Mouse (Mus musculus) hindbrain, embryonic 10.5 days (tissue): ENCODE results near the gene Mast3. TPM values are rescaled to one million over a fixed set of nuclear protein-coding genes. Genes with fewer than 3 reads are reported as not detected.

ENCODE experiments used
- DNase-seq: peaks from one replicate; pipeline ENCODE4 v3.0.0-alpha.2; 2017; ENCODE audit warnings: low spot score
- H3K27ac ChIP-seq: fragments of 300-500 bp; sonication (generic); 2 replicates; pipeline ENCODE4 v1.5.1; 2016; ENCODE audit warnings: mild to moderate bottlenecking, moderate library complexity
- H3K27me3 ChIP-seq: fragments of 300-500 bp; sonication (generic); 2 replicates; pipeline ENCODE4 v1.6.1; 2016; ENCODE audit warnings: mild to moderate bottlenecking; ENCODE audit not compliant: poor library complexity, insufficient read depth, severe bottlenecking
- H3K36me3 ChIP-seq: fragments of 300-500 bp; sonication (generic); 2 replicates; pipeline ENCODE4 v1.6.1; 2016; ENCODE audit warnings: mild to moderate bottlenecking, moderate library complexity
- H3K4me1 ChIP-seq: fragments of 300-500 bp; sonication (generic); replicated peaks from 2 replicates; pipeline ENCODE4 v1.6.1; 2016; ENCODE audit warnings: mild to moderate bottlenecking
- H3K4me3 ChIP-seq: fragments of 300-500 bp; sonication (generic); 2 replicates; pipeline ENCODE4 v1.5.1; 2016; ENCODE audit warnings: mild to moderate bottlenecking, moderate library complexity
- H3K9me3 ChIP-seq: fragments of 300-500 bp; sonication (generic); 2 replicates; pipeline ENCODE4 v1.6.1; 2016; ENCODE audit warnings: mild to moderate bottlenecking, moderate library complexity
- WGBS: fragments of 180-500 bp; shearing (Covaris S2); methylation state at CpG from one replicate; pipeline ENCODE4 v1.1.7; 2016; 5-methylcytosine and 5-hydroxymethylcytosine counted together
- polyA plus RNA-seq: library from polyadenylated mRNA; unstranded; fragments of >200 nt; fragmentation: Nextera tagmentation; extraction: Ambion mirVana; gene quantifications from 2 replicates; pipeline ENCODE4 v1.2.1, GENCODE M21; 2016

Mast3 gene
- polyA plus RNA-seq, 1 experiment from 2014 or later, result 18.2 TPM

- 68% methylated on average over 5 of the region's 5 CpGs for WGBS
- no peak for DNase-seq
- H3K27ac ChIP-seq, result no peak overlapping the region
- no peak overlapping the region for H3K4me3 ChIP-seq
- peaks cover 23% of the 10 kb centered on the region for H3K4me1 ChIP-seq
- no peaks in the 10 kb centered on the region for H3K36me3 ChIP-seq
- H3K9me3 ChIP-seq, result no peaks in the 10 kb centered on the region
- H3K27me3 ChIP-seq, result peaks cover 76% of the 10 kb centered on the region
Observed at GRCm38 (mm10) chr8:70741661-70742060, 63.2 kb downstream of the Mast3 start.

GRCm38 (mm10) chr8:70738211-70738610 lies 66.6 kb downstream of the Mast3 start:
- Histone ChIP-seq H3K4me3 (no peak overlapping the region), H3K9me3 (no peaks in the 10 kb centered on the region), H3K36me3 (no peaks in the 10 kb centered on the region), H3K27me3 (peaks cover 43% of the 10 kb centered on the region), H3K4me1 (peaks cover 10% of the 10 kb centered on the region), H3K27ac (no peak overlapping the region)
- DNase-seq, result no peak
- 70% methylated on average over 3 of the region's 3 CpGs for WGBS

GRCm38 (mm10) chr8:70737705-70738104 lies 67.1 kb downstream of the Mast3 start:
- H3K4me3 ChIP-seq, result no peak overlapping the region
- no peaks in the 10 kb centered on the region for H3K36me3 ChIP-seq
- WGBS, result 64% methylated on average over 5 of the region's 5 CpGs
- no peak overlapping the region for H3K27ac ChIP-seq
- peaks cover 5% of the 10 kb centered on the region for H3K4me1 ChIP-seq
- H3K27me3 ChIP-seq, result peaks cover 42% of the 10 kb centered on the region
- H3K9me3 ChIP-seq, result no peaks in the 10 kb centered on the region
- no peak for DNase-seq

- no peaks in the 10 kb centered on the region for H3K9me3 ChIP-seq
- H3K4me1 ChIP-seq, result peaks cover 11% of the 10 kb centered on the region
- WGBS, result 87% methylated on average over 4 of the region's 4 CpGs
- no peak overlapping the region for H3K27ac ChIP-seq
- no peak for DNase-seq
- peaks cover 72% of the 10 kb centered on the region for H3K27me3 ChIP-seq
- H3K4me3 ChIP-seq, result no peak overlapping the region
- no peaks in the 10 kb centered on the region for H3K36me3 ChIP-seq
Observed at GRCm38 (mm10) chr8:70730956-70731355, 73.9 kb downstream of the Mast3 start.

GRCm38 (mm10) chr8:70729808-70730475 lies 74.9 kb downstream of the Mast3 start:
- Histone ChIP-seq H3K4me1 (peaks cover 11% of the 10 kb centered on the region), H3K27me3 (peaks cover 78% of the 10 kb centered on the region), H3K36me3 (no peaks in the 10 kb centered on the region), H3K4me3 (peak overlapping the region; percentile 40), H3K27ac (0 out of 2 replicates have a peak overlapping the region, but pooled peaks have one; percentile 23), H3K9me3 (no peaks in the 10 kb centered on the region)
- 3% methylated on average over 34 of the region's 34 CpGs for WGBS
- no peak for DNase-seq

Other genes starting within 250 kb of the Mast3 start
- gene Isyna1, start 210.7 kb downstream of the Mast3 start, polyA plus RNA-seq, result 158 and 159 TPM in 2 replicates
- 84.4 and 117 TPM in 2 replicates for gene Ssbp4, start 196.2 kb downstream of the Mast3 start, polyA plus RNA-seq
- 1.1 and 1.6 TPM in 2 replicates for gene Lrrc25, start 188.9 kb downstream of the Mast3 start, polyA plus RNA-seq
- gene Gdf15, start 172.6 kb downstream of the Mast3 start, polyA plus RNA-seq, result not detected in 2 replicates
- 87.4 and 141 TPM in 2 replicates for gene Pgpep1, start 144.7 kb downstream of the Mast3 start, polyA plus RNA-seq
- 344 and 354 TPM in 2 replicates for gene Lsm4, start 131.8 kb downstream of the Mast3 start, polyA plus RNA-seq
- gene Jund, start 106.1 kb downstream of the Mast3 start, polyA plus RNA-seq, result 64.6 and 128 TPM in 2 replicates
- 0.07 TPM in 1 of 2 replicates, not detected in the other for gene Iqcn, start 101.6 kb downstream of the Mast3 start, polyA plus RNA-seq
- gene Gm3336, start 86.5 kb downstream of the Mast3 start, polyA plus RNA-seq, result not detected in 2 replicates
- gene Pde4c, start 81.3 kb downstream of the Mast3 start, polyA plus RNA-seq, result 0.63 and 0.69 TPM in 2 replicates
- 24.8 and 70.3 TPM in 2 replicates for gene Rab3a, start 50.4 kb downstream of the Mast3 start, polyA plus RNA-seq
- 35.0 and 40.6 TPM in 2 replicates for gene Mpv17l2, start 44.1 kb downstream of the Mast3 start, polyA plus RNA-seq
- gene Pik3r2, start 28.3 kb downstream of the Mast3 start, polyA plus RNA-seq, result 73.4 and 82.1 TPM in 2 replicates
- gene Il12rb1, start 3.4 kb upstream of the Mast3 start, polyA plus RNA-seq, result 0.05 TPM in 1 of 2 replicates, not detected in the other
- gene Arrdc2, start 34.7 kb upstream of the Mast3 start, polyA plus RNA-seq, result 7.3 and 8.7 TPM in 2 replicates
- 6.2 and 19.3 TPM in 2 replicates for gene Kcnn1, start 58.2 kb upstream of the Mast3 start, polyA plus RNA-seq
- gene Ccdc124, start 68.9 kb upstream of the Mast3 start, polyA plus RNA-seq, result 172 and 182 TPM in 2 replicates
- gene Slc5a5, start 87.7 kb upstream of the Mast3 start, polyA plus RNA-seq, result 0.39 and 0.59 TPM in 2 replicates
- 3,443 and 3,791 TPM in 2 replicates for gene Rpl18a, start 92.4 kb upstream of the Mast3 start, polyA plus RNA-seq
- gene Map1s, start 100.9 kb upstream of the Mast3 start, polyA plus RNA-seq, result 66.6 and 74.5 TPM in 2 replicates